Mouse (Mus musculus) pancreas, adult 10 weeks (tissue): Measurements from ENCODE around the gene Nf1. TPM values are rescaled to one million over a fixed set of nuclear protein-coding genes. Genes with fewer than 3 reads are reported as not detected.

Source experiments
- polyA plus RNA-seq: library from polyadenylated mRNA; stranded (reverse); fragments of 350-450 nt; fragmentation: Illumina TruSeq; extraction: RNeasy Lipid Tissue Mini Kit (QIAGEN cat#74804); gene quantifications from one replicate; pipeline ENCODE4 v1.2.3, GENCODE M21; 2015; ENCODE audit warnings: low read depth, low replicate concordance; ENCODE audit not compliant: insufficient read depth

The Nf1 gene
- 3.9 TPM for polyA plus RNA-seq

GRCm38 (mm10) chr11:79339234-79339807, at the start of gene Nf1:
Gene Nf1, plus strand, starts transcription at chr11:79339693.

GRCm38 (mm10) chr11:79296856-79297491, 42.5 kb upstream of the Nf1 start, which contains the start of gene Gm9964:
Gene Gm9964, minus strand, starts transcription at chr11:79296906.

GRCm38 (mm10) chr11:79503845-79504244, 164.4 kb downstream of the Nf1 start, which contains the start of gene Omg:
Gene Omg, minus strand, starts transcription at chr11:79504084.

GRCm38 (mm10) chr11:79523560-79524309, 184.2 kb downstream of the Nf1 start, which contains the start of gene Evi2b:
Gene Evi2b, minus strand, starts transcription at chr11:79523762.

GRCm38 (mm10) chr11:79530333-79530761, 190.9 kb downstream of the Nf1 start, which contains the start of the genes Evi2 and Evi2a:
Gene Evi2, minus strand, starts transcription at chr11:79530589.
Gene Evi2a, minus strand, starts transcription at chr11:79530609.

GRCm38 (mm10) chr11:79590664-79591590, 251.4 kb downstream of the Nf1 start, which contains the start of gene Rab11fip4:
Gene Rab11fip4, plus strand, starts transcription at chr11:79591212.

Other genes starting within 250 kb of the Nf1 start
- gene Ksr1, start 193.3 kb upstream of the Nf1 start, polyA plus RNA-seq = 2.2 TPM
- gene Wsb1, start 85.0 kb upstream of the Nf1 start, polyA plus RNA-seq = 17.7 TPM
- gene Gm9964, start 42.8 kb upstream of the Nf1 start, polyA plus RNA-seq = not detected
- gene Omg, start 164.4 kb downstream of the Nf1 start, polyA plus RNA-seq = not detected
- gene Evi2b, start 184.1 kb downstream of the Nf1 start, polyA plus RNA-seq = 0.52 TPM
- gene Evi2, start 190.9 kb downstream of the Nf1 start, polyA plus RNA-seq = 0.31 TPM
- 1.3 TPM for gene Evi2a, start 190.9 kb downstream of the Nf1 start, polyA plus RNA-seq